Mouse (Mus musculus) small intestine, adult 10 weeks (tissue): ENCODE results near the gene Vrk2. TPM values are rescaled to one million over a fixed set of nuclear protein-coding genes. Genes with fewer than 3 reads are reported as not detected.

Experiments used
- polyA plus RNA-seq: library from polyadenylated mRNA; stranded (reverse); fragments of 350-450 nt; fragmentation: Illumina TruSeq; extraction: RNeasy Lipid Tissue Mini Kit (QIAGEN cat#74804); gene quantifications from one replicate; pipeline ENCODE4 v1.2.3, GENCODE M21; 2014; ENCODE audit warnings: low replicate concordance

Gene Vrk2
- polyA plus RNA-seq, result 17.2 TPM

DNA sequence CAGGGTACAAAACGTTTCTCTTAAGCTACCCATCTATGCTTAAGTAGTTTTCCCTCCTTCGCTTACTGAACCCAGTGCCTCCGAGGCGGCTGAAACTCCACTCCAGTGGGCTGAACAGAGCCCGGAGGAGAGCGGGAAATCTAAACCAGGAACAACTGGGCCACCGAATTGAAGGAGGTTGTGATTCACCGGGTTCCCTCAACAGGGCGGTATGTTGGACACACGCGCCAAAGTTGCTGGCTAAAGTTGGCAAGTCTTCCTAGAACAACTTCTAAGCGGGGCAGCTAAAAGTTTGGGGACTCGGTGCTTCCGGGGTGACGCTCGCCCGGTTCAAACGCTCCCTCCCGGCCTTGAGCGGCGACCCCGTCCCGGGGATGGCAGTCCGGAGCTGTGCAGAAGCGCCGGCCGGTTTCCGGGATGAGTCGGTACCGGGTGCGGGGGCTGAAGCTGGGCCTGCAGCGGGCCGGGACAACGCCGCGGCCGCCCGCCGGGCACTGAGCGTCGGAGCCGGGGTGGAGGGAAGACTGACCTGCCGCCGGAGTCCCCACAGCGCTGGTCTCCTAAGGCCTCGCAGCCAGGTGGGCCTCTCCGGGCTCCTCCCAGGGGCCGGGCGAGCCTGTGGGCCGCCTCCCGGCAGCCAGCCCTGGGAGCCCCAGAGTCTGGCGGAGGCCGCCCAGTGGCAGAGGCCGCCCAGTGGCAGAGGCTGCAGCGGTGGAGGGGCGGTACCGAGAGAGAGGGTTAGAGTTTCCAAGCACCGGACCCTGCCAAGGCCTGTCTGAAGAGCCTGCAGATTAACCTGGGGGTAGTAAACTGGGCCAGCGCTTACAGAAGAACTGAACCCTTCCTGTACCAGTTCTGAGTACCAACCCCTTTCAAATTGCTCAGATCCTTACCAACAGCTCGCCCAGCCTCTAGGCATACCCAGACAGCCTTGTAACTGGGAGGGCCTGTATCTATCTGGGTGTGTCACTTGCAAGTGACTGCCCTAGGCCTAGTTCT, at the start of gene Vrk2, which contains the start of gene Gm6899:
Gene Vrk2 (minus strand): TSS at position 939 of the 999 bp plus-strand sequence.
Gene Gm6899 (plus strand): TSS at position 181 of the 999 bp plus-strand sequence.

Other genes with a start within 250 kb of the Vrk2 start
- 9.6 TPM for gene Fancl, start 207.9 kb downstream of the Vrk2 start, polyA plus RNA-seq
- not detected for gene Gm6899, start 758 bp downstream of the Vrk2 start, polyA plus RNA-seq